Mouse (Mus musculus) urinary bladder, adult 18-20 months (tissue): ENCODE results near the gene Flad1.
A peak's percentile ranks its signal among the peaks of the same experiment; 100 is the strongest.

Experiments
- DNase-seq, 2 experiments: peaks; one replicate each; pipeline ENCODE4 v3.0.0; 2022; ENCODE audit warnings: low spot score in 2 of 2, mixed read lengths in 2 of 2

The Flad1 gene

GRCm38 (mm10) chr3:89395806-89396653 lies 15.6 kb downstream of the Flad1 start:
- DNase-seq: peak in 1 of 2 experiments; percentile 64

GRCm38 (mm10) chr3:89395419-89395805 lies 16.3 kb downstream of the Flad1 start:
- no peak for DNase-seq

- peak; percentile 69 to 75 for DNase-seq
Observed at GRCm38 (mm10) chr3:89394894-89395256, 16.8 kb downstream of the Flad1 start.

- peak; percentile 84 to 88 for DNase-seq
Observed at GRCm38 (mm10) chr3:89394006-89394893, 17.4 kb downstream of the Flad1 start, which contains the start of gene Zbtb7b. TSS of gene Zbtb7b (minus strand) at chr3:89394776.

- peak; percentile 97 to 99 for DNase-seq
Observed at GRCm38 (mm10) chr3:89393605-89394004, 18.1 kb downstream of the Flad1 start.

- peak in 1 of 2 experiments; percentile 51 for DNase-seq
Observed at GRCm38 (mm10) chr3:89392871-89393311, 18.8 kb downstream of the Flad1 start.

GRCm38 (mm10) chr3:89391663-89392511 lies 19.8 kb downstream of the Flad1 start:
- DNase-seq: peak; percentile 67 to 69

GRCm38 (mm10) chr3:89390699-89391662 lies 20.7 kb downstream of the Flad1 start:
- no peak for DNase-seq

GRCm38 (mm10) chr3:89390111-89390515 lies 21.6 kb downstream of the Flad1 start:
- peak in 1 of 2 experiments; percentile 47 for DNase-seq

- no peak for DNase-seq
Observed at GRCm38 (mm10) chr3:89388901-89389740, 22.5 kb downstream of the Flad1 start.

GRCm38 (mm10) chr3:89388134-89388881 lies 23.4 kb downstream of the Flad1 start:
- DNase-seq: peak in 1 of 2 experiments; percentile 41

GRCm38 (mm10) chr3:89387632-89388031 lies 24.0 kb downstream of the Flad1 start:
- DNase-seq: peak in 1 of 2 experiments; percentile 49

GRCm38 (mm10) chr3:89386438-89387420 lies 24.9 kb downstream of the Flad1 start:
- no peak for DNase-seq

- DNase-seq: no peak
Observed at GRCm38 (mm10) chr3:89385451-89385850, 26.2 kb downstream of the Flad1 start.

GRCm38 (mm10) chr3:89384331-89385076 lies 27.2 kb downstream of the Flad1 start:
- peak; percentile 75 to 77 for DNase-seq

- no peak for DNase-seq
Observed at GRCm38 (mm10) chr3:89383651-89384255, 27.9 kb downstream of the Flad1 start.
